Comparison of ENCODE assay signal across 16 mouse cellular contexts in genomic region chr11:79663158-79663557, GRCm38 (mm10).
DNase-seq lines count a peak whose midpoint lies in the region; ATAC-seq and TF ChIP-seq lines count a peak whose summit lies in the region.
"Had no signal": no experiment of that assay in that cellular context is flagged by ENCODE, and none has a peak within 500 bp of the region (broad histone marks: within the 10 kb centered on the region; RNA-seq: fewer than 3 reads in every experiment).

No protein-coding gene starts in this region.

- no peaks in the 10 kb centered on the region for H3K36me3 ChIP-seq in kidney, adult 2 months (ENCODE audit: control insufficient read depth, insufficient read depth, low read length)
- H3K36me3 ChIP-seq in megakaryocyte, embryonic 14.5 days (replicated peaks; ENCODE audit: low read length): no peaks in the 10 kb centered on the region
- H3K36me3 ChIP-seq in embryonic facial prominence, embryonic 13.5 days: no peaks in the 10 kb centered on the region
- H3K36me3 ChIP-seq in limb, embryonic 15.5 days: no peaks in the 10 kb centered on the region
- no peaks in the 10 kb centered on the region for H3K36me3 ChIP-seq in thymus, adult 2 months (ENCODE audit: control insufficient read depth, insufficient read depth, low read length)

- no peaks in the 10 kb centered on the region for H3K27me3 ChIP-seq in kidney, adult 2 months (replicated peaks; ENCODE audit: control insufficient read depth, insufficient read depth, low read length)
- H3K27me3 ChIP-seq in megakaryocyte, embryonic 14.5 days (replicated peaks): peaks cover 91% of the 10 kb centered on the region
- H3K27me3 ChIP-seq in embryonic facial prominence, embryonic 13.5 days: no peaks in the 10 kb centered on the region
- no peaks in the 10 kb centered on the region for H3K27me3 ChIP-seq in limb, embryonic 15.5 days
- H3K27me3 ChIP-seq in thymus, adult 2 months (ENCODE audit: control insufficient read depth, insufficient read depth, low read length): no peaks in the 10 kb centered on the region

- H3K4me2 ChIP-seq in embryonic facial prominence, embryonic 13.5 days: peak overlapping the region; percentile 89
- peak overlapping the region; percentile 96; the same call in 1 of the 2 replicates for H3K4me2 ChIP-seq in limb, embryonic 15.5 days

- no peak overlapping the region for H3K27ac ChIP-seq in kidney, adult 2 months (ENCODE audit: insufficient read depth, low read depth, low read length)
- no peak overlapping the region for H3K27ac ChIP-seq in embryonic facial prominence, embryonic 13.5 days
- H3K27ac ChIP-seq in limb, embryonic 15.5 days: no peak overlapping the region
- no peak overlapping the region for H3K27ac ChIP-seq in thymus, adult 2 months (ENCODE audit: control insufficient read depth, insufficient read depth, low read length)
- H3K27ac ChIP-seq: macrophage had no signal

- TF ChIP-seq POLR2A in kidney, adult 2 months (IDR thresholded peaks at IDR 0.05; ENCODE audit: low read depth, low read length): no peak
- TF ChIP-seq POLR2A in thymus, adult 2 months (IDR thresholded peaks at IDR 0.05; ENCODE audit: control insufficient read depth, extremely low read depth, insufficient read depth, low read length, poor library complexity): no peak

- peaks cover 19% of the 10 kb centered on the region; the same call in 1 of the 2 replicates for H3K4me1 ChIP-seq in kidney, adult 2 months (ENCODE audit: control insufficient read depth, insufficient read depth, low read length)
- peaks cover 43% of the 10 kb centered on the region for H3K4me1 ChIP-seq in megakaryocyte, embryonic 14.5 days
- H3K4me1 ChIP-seq in embryonic facial prominence, embryonic 13.5 days: peaks cover 43% of the 10 kb centered on the region
- peaks cover 49% of the 10 kb centered on the region for H3K4me1 ChIP-seq in limb, embryonic 15.5 days
- H3K4me1 ChIP-seq in thymus, adult 2 months (replicated peaks; ENCODE audit: control insufficient read depth, insufficient read depth, low read length): peaks cover 28% of the 10 kb centered on the region

- WGBS in kidney, adult 2 months: 50% methylated on average over 9 of the region's 9 CpGs
- 79% methylated on average over 9 of the region's 9 CpGs for WGBS in embryonic facial prominence, embryonic 13.5 days
- 78% methylated on average over 9 of the region's 9 CpGs for WGBS in limb, embryonic 15.5 days
- WGBS in thymus, adult 2 months: 92% methylated on average over 9 of the region's 9 CpGs

- no peak for ATAC-seq in megakaryocyte, adult 5-6 weeks (ENCODE audit: poor library complexity, severe bottlenecking)
- no peak for ATAC-seq in embryonic facial prominence, embryonic 13.5 days (ENCODE audit: insufficient number of reproducible peaks, insufficient read depth, low FRiP score, low TSS enrichment, low read depth)
- ATAC-seq in limb, embryonic 15.5 days (ENCODE audit: insufficient number of reproducible peaks, low FRiP score, low TSS enrichment, low read depth): no peak

- peak overlapping the region; percentile 1; the same call in 1 of the 2 replicates for H3K4me3 ChIP-seq in kidney, adult 2 months (ENCODE audit: insufficient read depth, low read depth, low read length)
- H3K4me3 ChIP-seq in megakaryocyte, embryonic 14.5 days (replicated peaks): peak overlapping the region; percentile 44
- peak overlapping the region; percentile 8; the same call in 1 of the 2 replicates for H3K4me3 ChIP-seq in embryonic facial prominence, embryonic 13.5 days
- H3K4me3 ChIP-seq in limb, embryonic 15.5 days: no peak overlapping the region
- H3K4me3 ChIP-seq in thymus, adult 2 months (ENCODE audit: control insufficient read depth, insufficient read depth, low read length): no peak overlapping the region
- H3K4me3 ChIP-seq: erythroblast, embryonic 14.5 days had no signal

- H3K9ac ChIP-seq in embryonic facial prominence, embryonic 13.5 days: peak overlapping the region; percentile 85; the same call in 1 of the 2 replicates
- no peak overlapping the region for H3K9ac ChIP-seq in limb, embryonic 15.5 days

- no peak for DNase-seq in kidney, adult 2 months
- no peak for DNase-seq in kidney, adult 11 months
- no peak for DNase-seq in embryo, embryonic 10 days (ENCODE audit: low spot score)
- no peak for DNase-seq in thymus, adult 2 months
- DNase-seq: adrenal gland, postnatal 25 days; cerebellum, postnatal 36 days; heart, adult 18-20 months; lung, adult 2 months; spleen, adult 18-20 months; thymus, postnatal 25 days had no signal

- TF ChIP-seq CTCF in kidney, adult 2 months (conservative IDR thresholded peaks at IDR 0.05; ENCODE audit: insufficient read depth, insufficient read length, low read depth, low read length): no peak
- TF ChIP-seq CTCF in thymus, adult 2 months (IDR thresholded peaks at IDR 0.05; ENCODE audit: borderline replicate concordance, control insufficient read depth, extremely low read depth, insufficient read depth, low read length, poor library complexity): no peak

- H3K9me3 ChIP-seq in megakaryocyte, embryonic 14.5 days: peaks cover 5% of the 10 kb centered on the region; the same call in 1 of the 2 replicates
- H3K9me3 ChIP-seq in embryonic facial prominence, embryonic 13.5 days: no peaks in the 10 kb centered on the region
- no peaks in the 10 kb centered on the region for H3K9me3 ChIP-seq in limb, embryonic 15.5 days

Comparison
In these comparisons a context has a peak if more than half of its experiments do, and no peak if none do; other contexts are left out.
1. H3K4me3 ChIP-seq: peak in kidney, adult 2 months (single experiment), megakaryocyte, embryonic 14.5 days (single experiment) and embryonic facial prominence, embryonic 13.5 days (single experiment); none in limb, embryonic 15.5 days (single experiment) and thymus, adult 2 months (single experiment).